Mouse (Mus musculus) gastrocnemius, postnatal 25 days (tissue): Measurements from ENCODE around the gene 1600014C10Rik. TPM values are rescaled to one million over a fixed set of nuclear protein-coding genes. Genes with fewer than 3 reads are reported as not detected.

Experiments used
- DNase-seq: peaks from one replicate; pipeline ENCODE4 v3.0.0; 2022
- long read RNA-seq, 2 experiments: library from polyadenylated mRNA; stranded (forward); transcript quantifications; one replicate each; pipeline ENCODE4 v2.0.0; 2021
- total RNA-seq, 2 experiments: library from RNA; stranded (reverse); gene quantifications; 1 replicate in 1 of 2; 2 replicates in 1 of 2; pipeline ENCODE4 v1.2.3; 2021

1600014C10Rik gene
- total RNA-seq, result 10 to 100 TPM; 21.2 to 23.0 TPM
- long read RNA-seq, experiment 1, transcript 1600014C10Rik-204 (3 exons, 3,341 nt), result minor isoform, 5 of 38 reads
- long read RNA-seq, experiment 1, transcript 1600014C10Rik-205 (3 exons, 3,283 nt), result major isoform, 24 of 38 reads
- long read RNA-seq, experiment 1, partial matches to known transcripts, result 1 of 38 reads
- long read RNA-seq, experiment 1, other reads (novel, unspliced or antisense), result 5 of 38 reads
- long read RNA-seq, experiment 2, transcript 1600014C10Rik-205 (3 exons, 3,283 nt), result major isoform, 21 of 44 reads
- long read RNA-seq, experiment 2, transcript 1600014C10Rik-204 (3 exons, 3,341 nt), result minor isoform, 5 of 44 reads
- long read RNA-seq, experiment 2, transcript 1600014C10Rik-209 (3 exons, 568 nt), result minor isoform, 7 of 44 reads
- long read RNA-seq, experiment 2, partial matches to known transcripts, result 0 of 44 reads
- long read RNA-seq, experiment 2, other reads (novel, unspliced or antisense), result 11 of 44 reads

DNA sequence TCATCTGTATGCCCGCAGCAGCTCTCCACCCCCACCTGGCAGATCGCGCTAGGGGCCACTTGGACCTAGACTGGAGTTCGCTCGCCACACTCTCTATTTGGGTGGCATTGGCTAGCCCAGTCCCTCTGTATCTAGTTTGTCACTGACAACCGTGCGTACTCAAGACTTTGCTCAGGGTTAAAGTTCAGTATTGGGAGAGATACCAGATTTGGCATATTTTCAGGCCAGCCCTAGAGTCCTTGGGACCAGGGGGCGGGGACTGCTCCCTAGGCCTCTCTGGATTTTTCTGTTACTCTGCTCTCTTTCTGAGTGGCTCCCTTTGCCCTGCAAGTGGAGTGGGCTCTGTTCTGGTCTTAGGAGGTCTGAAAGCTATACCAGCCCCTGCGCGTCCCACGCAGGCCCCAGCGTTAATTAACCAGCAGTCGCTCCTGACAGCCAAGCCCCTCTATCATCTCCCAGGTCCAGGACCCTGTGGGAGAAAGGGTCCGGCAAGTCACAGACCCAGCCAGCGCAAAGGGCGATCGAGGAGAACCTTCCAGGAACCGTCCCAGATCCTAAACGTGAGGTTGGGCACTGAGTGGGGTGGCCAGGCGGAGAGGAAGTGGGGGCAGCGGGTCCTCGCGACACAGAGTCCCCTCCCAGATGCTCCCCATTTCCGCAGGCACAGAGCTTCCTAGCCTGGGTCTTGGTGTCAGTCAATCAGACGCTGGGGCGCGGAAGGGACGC is at the start of gene 1600014C10Rik:
Gene 1600014C10Rik, plus strand, starts transcription at position 256 of the 726 bp plus-strand sequence.
- DNase-seq, result peak; percentile 24

DNA sequence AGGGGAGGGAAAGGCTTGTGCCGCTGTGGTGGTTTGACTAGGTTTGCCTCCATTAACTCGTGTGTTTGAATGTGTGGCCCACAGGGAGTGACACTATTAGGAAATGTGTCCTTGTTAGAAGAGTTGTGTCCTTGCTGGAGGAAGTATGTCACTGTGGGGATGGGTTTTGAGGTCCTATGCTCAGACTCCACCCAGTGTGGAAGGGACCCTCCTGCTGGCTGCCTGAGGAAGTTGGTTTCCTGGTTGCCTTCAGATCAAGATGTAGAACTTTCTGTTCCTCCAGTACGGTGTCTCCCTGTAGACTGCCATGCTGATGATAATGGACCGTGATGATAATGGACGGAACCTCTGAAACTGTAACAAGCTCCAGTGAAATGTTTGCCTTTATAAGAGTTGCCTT is 48.5 kb upstream of the 1600014C10Rik start:
- no peak for DNase-seq

DNA sequence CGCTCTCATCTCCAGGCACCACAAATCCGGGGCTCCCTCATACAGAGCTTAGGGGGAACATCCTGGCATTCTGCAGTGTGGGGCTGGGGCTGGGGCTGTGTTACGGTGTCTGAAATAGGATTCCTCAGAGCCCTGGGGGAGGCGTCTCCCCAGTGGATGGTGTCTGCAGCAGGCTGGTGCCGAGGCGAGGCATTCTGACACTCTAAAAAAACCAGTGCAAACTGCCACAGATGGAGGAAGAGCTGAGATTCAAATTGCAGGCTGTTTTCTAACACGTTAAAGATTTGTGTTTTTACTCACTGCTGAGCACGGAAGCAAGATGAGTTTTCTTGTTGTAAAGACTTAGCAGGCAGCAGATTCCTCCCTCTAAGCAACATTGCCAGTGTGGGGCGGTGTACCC is 42.7 kb upstream of the 1600014C10Rik start:
- DNase-seq, result no peak

DNA sequence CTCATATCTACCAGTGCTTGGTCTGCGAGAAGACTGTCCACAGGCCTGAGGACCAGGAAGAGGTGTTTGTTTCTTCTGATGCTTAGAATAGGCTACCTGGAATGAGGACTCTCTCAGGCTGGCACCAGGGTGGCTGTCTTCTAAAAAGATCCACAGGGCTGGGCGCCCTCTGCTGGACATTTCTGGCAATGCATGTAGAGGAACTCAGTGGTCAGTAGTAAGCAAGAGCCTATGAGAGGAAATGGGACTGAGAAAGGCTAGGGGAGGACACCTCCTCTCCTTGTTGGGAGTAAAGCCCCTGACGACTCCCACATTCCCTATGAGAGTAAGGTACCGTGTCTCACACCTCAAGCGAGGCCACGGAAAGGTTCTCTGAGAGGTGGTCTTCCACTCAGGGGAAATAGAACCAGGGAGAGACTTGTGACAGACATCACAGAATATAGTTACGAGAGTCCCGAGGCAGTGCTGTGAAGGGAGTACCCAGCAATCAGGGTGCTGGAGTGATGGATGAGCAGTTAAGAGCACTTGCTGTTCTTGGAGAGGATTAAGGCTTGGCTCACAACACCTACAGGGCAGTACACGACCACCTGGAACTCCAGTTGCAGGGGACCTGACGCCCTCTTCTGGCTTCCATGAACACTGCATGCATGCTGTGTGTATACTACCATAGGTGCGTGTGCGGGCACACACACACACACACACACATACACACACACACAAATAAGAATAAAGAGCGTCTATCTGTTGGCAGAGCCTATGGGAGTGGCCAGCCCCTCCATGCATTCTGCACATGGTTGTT is 41.1 kb upstream of the 1600014C10Rik start:
- DNase-seq, result peak; percentile 52

DNA sequence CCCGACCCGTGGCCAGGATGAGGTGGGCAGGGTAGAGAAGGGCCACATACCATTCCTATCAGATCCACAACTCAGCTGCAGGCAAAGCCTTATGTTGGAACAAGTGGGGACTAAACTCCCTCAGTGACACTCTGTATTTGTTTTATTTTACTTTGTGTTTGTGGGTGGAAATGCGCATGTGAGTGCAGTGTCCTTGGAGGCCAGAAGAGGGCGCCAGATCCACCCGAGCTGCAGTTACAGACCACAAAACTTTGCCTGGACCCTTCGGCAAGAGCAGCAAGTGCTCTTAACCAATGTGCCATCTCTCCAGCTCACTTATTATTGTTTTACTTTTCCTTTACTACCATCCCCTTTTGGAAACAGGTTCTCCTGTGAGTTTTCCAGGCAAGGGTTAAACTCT is 35.5 kb upstream of the 1600014C10Rik start:
- DNase-seq, result no peak

DNA sequence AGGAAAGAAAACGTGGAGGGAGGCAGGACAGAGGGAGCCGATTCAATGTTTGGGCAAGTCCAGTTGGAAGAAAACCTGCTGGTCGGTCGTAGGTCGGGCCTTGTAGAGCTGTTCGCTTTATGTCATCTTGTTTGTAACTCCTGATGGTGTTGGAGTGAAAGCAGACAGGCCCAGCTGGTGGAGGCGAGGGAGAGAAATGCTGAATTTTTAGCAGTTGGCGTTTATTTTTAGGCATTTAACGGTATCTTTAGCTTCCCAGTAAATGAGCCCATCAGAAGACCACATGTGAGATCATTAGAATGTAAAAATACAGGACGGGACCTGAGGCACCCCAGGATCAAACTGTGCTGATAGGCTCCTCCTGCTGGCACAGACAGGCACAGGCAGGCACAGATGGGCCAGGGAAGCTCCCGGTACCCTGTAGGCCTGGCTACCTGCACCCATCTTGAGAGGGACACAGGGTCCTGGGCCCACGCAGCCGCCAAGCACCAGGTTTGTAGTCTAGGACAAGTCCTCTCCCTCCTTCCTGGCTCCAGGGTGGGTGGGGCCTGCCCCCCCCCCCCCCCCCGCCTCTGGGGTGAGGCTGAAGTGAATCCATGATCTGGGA is 31.2 kb upstream of the 1600014C10Rik start:
- no peak for DNase-seq

DNA sequence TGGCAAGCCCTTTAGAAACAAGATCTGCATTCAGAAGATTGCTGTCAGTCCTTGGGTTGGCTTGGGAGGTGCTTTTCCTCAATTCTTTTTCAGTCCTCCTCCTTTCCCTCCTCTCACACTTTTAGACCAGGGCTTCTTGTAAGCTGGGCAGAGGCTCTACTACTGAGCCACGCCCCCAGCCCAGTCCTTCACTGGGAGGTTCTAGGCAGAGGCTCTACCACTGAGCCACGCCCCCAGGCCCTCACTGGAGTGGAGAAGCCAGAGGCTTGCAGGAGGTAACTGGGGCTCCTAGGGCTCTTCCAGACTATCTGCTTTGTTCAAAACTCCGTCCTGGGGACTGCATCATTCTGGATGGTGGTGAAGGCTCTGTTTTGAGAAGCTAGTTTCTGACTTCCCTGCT is 30.4 kb upstream of the 1600014C10Rik start:
- DNase-seq, result no peak

DNA sequence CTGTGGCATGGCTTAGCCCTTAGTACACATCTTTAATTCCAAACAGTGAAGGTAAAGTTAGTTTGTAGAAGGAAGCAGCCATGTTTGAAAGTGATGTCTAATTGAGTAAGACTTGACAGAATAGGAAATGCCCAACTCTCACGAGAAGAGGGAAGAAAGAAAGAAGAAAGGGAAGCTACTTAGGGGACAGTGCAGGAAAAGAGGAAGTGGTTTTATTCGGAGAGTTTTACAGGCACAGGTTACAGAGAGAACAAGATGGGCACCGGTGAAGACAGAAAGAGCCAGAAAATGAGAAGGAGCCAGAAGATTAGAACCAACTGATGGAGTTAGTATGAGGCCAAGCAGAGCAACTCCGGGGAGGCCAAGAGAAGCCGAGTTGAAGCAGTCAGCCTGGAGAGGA is 27.2 kb upstream of the 1600014C10Rik start:
- DNase-seq, result no peak

DNA sequence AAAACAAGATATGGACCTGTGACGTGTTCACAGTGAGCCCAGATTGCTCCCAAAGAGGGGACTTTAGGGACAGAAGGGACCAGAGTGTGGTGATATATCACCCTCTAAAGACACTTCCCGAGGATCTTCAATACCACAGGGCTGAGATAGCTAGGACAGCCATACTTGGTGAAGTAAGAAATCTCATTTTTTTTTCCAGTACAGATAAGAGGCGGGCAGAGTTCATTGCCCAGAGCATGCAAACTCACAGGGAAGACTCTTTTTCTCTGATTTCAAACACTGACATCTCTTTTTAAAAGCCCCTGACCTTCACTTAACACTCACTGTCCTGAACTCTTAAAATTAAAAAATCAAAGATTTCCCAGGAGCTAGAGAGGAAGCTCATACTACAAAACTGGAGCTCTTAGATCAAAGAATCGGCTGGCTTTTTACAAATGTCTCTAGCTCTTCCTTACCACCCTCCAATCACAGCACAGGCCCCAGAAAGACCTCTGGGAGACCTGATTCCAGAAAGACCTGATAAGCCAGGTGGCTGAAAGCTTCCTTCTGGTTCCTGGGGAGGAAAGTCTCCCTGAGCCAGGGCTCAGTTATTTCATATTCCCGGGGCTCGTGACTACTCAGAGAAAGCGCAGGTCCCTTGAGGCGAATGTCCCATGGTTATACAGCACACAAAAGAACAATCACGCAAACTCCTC is 24.1 kb upstream of the 1600014C10Rik start:
- DNase-seq, result no peak

DNA sequence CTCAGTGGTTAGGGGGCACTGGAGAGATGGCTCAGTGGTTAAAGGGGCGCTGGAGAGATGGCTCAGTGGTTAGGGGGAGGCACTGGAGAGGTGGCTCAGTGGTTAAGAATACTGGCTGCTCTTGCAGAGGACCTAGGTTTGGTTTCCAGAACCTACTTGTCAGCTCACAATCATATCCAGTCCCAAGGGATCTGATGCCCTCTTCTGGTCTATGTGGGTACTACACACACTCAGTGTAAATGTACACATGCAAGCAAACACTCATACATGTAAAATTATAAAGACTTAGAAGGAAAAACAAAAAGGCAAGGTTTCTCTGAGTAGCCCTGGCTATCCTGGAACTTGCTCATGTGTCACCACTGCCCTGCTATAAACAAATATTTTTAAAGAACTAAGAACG is 21.6 kb upstream of the 1600014C10Rik start:
- no peak for DNase-seq

DNA sequence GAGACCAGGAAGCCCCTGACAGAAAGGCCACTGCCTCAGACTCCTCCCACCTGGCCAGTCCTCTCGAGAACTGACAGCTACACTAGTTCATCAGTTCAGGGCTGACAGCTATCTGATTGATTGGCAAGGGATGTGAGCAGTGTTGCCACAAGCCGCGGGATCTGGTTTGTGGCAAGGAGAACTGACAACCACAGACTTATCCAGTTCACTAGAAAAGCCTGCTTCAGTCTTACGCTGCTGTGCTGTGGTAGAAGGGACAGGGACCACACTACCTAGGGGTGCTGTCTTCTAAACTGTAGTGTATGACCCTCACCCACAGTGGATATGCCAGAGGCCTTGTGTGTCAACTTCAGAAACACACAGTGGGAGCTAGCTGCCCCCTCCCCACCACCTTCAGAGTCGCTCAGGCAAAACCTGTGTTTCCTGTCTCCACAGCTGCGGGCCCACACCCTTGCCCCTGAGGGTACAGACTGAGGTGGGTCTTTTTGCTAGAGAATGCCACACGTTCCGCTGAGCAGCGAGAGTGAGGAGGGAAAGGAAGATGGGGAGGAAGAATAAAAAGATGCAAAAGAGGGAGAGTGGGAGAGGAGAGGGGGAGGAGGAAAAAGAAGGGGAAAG is 19.5 kb upstream of the 1600014C10Rik start:
- no peak for DNase-seq

DNA sequence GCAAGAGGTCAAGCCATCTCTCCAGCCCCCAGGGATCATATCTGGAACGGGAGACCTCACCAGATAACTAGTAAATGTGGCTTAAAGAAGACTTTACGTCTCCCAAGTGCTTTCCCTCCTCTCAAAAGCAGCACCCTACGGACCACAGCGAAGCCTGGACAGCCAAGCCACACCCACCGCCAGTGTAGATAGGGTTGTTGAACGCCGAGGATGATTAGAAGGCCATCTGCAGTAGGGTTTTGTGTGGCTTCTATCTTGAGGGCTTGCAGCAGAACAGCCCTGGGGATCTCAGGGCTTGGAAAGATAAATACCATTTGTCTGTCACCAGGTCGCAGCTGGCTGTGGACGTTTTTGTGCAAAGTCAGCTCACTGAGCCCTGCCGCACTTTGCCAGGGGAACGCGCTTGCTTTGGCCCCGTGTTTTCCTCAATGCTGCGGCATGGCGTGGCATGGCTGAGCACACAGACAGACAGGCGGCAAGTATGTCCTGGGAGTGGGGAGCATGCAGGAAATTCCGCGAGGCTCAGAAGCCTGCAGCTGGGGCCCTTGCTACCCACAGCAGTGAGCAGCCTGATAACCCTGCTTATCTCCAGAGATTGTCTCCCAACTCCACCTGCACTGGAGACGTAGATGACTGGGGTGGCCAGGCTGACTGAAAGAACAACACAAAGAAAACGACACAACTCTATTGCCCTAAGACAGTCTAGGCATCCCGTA is 15.9 kb upstream of the 1600014C10Rik start:
- no peak for DNase-seq

DNA sequence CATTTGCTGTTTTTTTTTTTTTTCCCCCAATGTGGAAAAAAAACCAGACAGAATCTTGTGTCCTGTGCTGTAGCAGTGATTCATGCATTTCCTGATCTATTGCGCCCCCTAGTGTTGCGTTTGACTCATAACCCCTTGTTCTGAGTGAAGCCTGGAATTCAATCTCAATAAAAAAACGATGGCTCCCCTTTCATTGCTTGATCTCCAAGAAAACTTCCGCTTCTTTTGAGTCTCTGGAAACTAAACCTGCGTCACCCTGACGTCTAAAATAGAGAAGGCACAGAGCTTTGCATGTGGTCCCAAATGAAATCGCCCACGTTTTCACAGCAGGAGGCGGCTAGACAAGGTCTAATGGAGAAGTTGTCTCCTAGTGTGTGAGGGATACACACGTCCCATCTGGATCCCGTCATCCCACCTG is 15.3 kb upstream of the 1600014C10Rik start:
- no peak for DNase-seq

DNA sequence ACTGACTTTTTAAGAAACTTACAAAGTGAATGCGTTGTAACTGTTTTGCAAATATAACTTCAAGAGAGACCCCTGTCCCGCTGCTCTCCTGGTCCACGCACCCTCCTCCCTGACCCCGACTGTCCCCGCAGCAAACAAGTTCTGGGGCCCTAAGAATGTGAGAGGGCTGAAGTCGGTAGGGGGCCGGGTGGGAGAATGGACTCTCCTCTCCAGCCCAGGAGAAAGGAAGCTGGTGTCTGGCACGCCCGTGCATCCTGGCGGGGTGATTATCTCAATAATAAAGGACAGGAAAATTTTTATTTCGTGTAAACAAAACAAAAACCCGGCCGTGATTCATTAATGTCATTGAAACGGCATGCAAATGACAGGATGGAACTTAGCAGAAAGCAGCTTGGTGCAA is 9.1 kb upstream of the 1600014C10Rik start:
- DNase-seq, result no peak

DNA sequence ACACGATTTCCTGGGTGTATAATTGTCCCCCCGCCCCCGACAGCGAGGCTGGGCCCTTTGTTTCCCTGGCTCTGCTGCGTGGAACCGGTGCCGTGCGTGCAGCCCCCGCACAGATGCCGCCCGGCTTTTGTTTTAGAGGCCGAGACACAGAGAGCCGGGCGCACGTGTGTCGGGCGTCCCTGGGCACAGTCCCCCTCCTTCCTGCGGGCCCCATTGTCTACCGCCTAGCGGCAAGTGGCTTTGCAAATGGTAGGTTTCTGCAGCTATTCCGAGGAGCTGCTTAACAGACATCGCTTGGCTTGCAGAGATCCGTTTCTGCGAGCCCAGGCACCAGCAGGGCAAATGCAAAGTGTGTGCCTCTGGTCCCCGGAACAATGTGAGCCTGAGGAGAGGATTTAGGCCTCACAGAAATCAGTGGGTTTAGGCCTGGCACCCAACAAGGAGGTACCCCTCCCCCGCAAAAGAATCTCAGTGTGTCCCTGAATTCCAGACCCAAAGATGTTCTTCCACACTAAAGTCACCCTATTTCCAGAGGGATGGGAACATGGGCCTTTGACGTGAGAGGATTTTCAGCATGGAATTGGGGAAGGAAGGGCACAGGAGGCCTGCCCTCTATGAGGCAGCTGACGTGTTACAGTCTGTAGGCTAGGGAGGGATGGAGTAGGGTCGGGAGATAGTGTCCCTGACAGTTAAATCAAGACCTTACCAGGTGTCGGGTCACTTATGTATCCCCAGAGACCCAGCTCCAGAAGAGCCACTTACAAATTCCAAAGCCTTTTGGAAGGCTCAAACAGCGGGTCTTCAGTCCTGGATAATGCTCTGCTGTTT is 8.5 kb upstream of the 1600014C10Rik start:
- no peak for DNase-seq

DNA sequence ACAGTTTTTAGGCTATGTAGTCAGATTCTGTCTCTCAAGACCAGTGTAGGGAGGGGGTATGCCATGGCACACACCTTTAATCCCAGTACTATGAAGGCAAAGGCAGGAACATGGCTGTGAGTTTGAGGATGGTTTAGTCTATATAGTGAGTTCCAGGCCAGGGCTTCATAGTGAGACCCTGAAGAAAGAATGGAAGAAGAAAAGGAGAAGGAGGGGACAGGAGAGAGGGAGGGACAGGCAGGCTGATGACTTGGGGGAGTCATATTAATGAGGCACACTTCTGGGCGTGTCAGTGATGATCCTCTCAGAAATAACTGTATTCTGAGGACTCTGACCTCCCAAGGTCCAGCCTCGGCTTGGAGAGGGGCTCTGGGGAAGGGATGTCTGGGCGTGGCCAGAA is 7.0 kb upstream of the 1600014C10Rik start:
- no peak for DNase-seq

DNA sequence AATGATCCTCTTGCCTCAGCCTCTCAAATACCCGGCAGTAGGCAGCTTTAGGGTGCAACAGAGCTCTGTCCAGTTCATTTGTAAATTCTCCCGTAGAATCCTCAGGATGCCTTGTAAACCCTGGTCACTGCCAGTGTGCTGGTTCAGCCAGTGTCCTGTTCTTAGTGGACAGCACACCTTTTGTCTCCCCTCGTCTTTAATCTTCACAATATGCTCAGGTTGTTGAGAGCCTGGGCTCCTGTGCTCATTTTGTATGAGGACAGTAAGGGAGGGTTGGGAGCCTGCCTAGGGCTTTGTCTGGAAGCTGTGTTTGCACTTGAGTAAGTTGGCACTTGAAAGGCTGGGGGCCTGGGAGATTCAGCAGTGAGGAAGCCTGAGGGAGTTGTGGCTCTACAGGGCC is 3.1 kb upstream of the 1600014C10Rik start:
- DNase-seq, result no peak

DNA sequence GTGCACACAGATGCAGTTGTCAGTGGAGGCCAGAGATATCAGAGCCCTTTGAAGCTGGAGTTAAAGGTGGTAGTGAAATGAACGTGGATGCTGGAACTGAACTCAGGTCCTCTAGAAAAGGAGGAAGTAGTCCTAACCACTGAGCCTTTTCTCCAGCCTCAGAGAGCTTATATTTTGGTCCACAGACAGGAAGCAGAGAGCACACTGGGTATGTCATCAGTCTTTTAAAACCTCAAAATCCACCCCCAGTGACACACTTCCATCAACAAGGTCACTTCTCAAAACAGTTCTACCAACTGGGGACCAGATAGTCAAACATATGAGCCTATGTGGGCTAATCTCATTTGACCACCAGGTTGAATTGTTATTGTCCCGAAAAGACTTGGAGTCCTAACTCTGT is 1.7 kb upstream of the 1600014C10Rik start:
- no peak for DNase-seq

DNA sequence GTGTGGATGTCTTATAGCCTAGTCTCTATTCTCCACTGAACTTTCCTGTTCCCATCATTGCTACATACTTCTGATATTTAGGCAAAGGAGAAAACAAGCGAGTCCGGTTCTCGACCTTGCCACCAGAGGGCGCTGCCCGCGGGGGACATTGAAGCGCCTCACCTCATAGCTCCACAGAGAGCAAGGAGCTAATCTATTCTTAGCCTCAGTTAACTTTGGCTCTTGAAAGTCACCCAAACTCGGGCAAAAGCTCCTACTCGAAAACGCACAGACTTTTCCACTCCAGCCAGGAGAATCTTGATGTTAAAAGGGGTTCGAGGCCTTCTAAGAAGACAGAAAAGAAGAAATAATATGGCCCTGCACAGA is 438 bp upstream of the 1600014C10Rik start:
- DNase-seq, result peak; percentile 76
